Mouse (Mus musculus) liver, postnatal 0 days (tissue): ENCODE data around the gene Brpf3. TPM values are rescaled to one million over a fixed set of nuclear protein-coding genes. Genes with fewer than 3 reads are reported as not detected.
A peak's percentile ranks its signal among the peaks of the same experiment; 100 is the strongest.
"Not testable (repeated sequence)": the region's sequence is repeated elsewhere in the genome, so short reads cannot be mapped to it uniquely, and the experiment has no call there.

ENCODE experiments used
- ATAC-seq: fragments of 200-750 bp; cut with Nextera tagmentation; 2 replicates; pipeline ENCODE4 v1.8.0; 2017; ENCODE audit warnings: mild to moderate bottlenecking, moderate library complexity
- DNase-seq: peaks from one replicate; pipeline ENCODE4 v3.0.0-alpha.2; 2016
- H3K27ac ChIP-seq: fragments of 300-500 bp; sonication (generic); 2 replicates; pipeline ENCODE4 v1.5.1; 2014; ENCODE audit warnings: antibody characterized with exemption, moderate library complexity, mild to moderate bottlenecking, low read depth
- H3K27me3 ChIP-seq: fragments of 300-500 bp; sonication (generic); 2 replicates; pipeline ENCODE4 v1.6.1; 2014; ENCODE audit warnings: low read length, control low read depth, mixed read lengths; ENCODE audit not compliant: insufficient read depth
- H3K36me3 ChIP-seq: fragments of 300-500 bp; sonication (generic); replicated peaks from 2 replicates; pipeline ENCODE4 v1.6.1; 2014; ENCODE audit warnings: mild to moderate bottlenecking, control low read depth, low read length, moderate library complexity, mixed read lengths; ENCODE audit not compliant: insufficient read depth
- H3K4me1 ChIP-seq: fragments of 300-500 bp; sonication (generic); 2 replicates; pipeline ENCODE4 v1.6.1; 2014; ENCODE audit warnings: antibody characterized with exemption, mild to moderate bottlenecking, control low read depth; ENCODE audit not compliant: insufficient read depth
- H3K4me2 ChIP-seq: fragments of 300-500 bp; sonication (generic); 2 replicates; pipeline ENCODE4 v1.6.1; 2014; ENCODE audit warnings: low read depth, mild to moderate bottlenecking, low read length, moderate library complexity, mixed read lengths
- H3K4me3 ChIP-seq: fragments of 300-500 bp; sonication (generic); 2 replicates; pipeline ENCODE4 v1.5.1; 2014; ENCODE audit warnings: low read depth, low read length
- H3K9ac ChIP-seq: fragments of 300-500 bp; sonication (generic); replicated peaks from 2 replicates; pipeline ENCODE4 v1.6.1; 2014; ENCODE audit warnings: mild to moderate bottlenecking, moderate library complexity
- H3K9me3 ChIP-seq: fragments of 300-500 bp; sonication (generic); 2 replicates; pipeline ENCODE4 v1.6.1; 2016; ENCODE audit warnings: mild to moderate bottlenecking, control low read depth, low read length, mixed read lengths
- CTCF ChIP-seq: sonication (generic); IDR thresholded peaks from 2 replicates; pipeline ENCODE4 v1.5.1; 2016; ENCODE audit warnings: antibody characterized with exemption, low read depth
- EP300 ChIP-seq: IDR thresholded peaks from 2 replicates; pipeline ENCODE4 v1.6.1; 2016; ENCODE audit warnings: antibody characterized with exemption, low read depth, mild to moderate bottlenecking
- WGBS: fragments of 180-500 bp; shearing (Covaris S2); extraction: QIAGEN DNeasy Blood & Tissue Kit; methylation state at CpG from one replicate; pipeline ENCODE4 v1.1.7; 2014; ENCODE audit not compliant: insufficient replicate concordance; 5-methylcytosine and 5-hydroxymethylcytosine counted together
- polyA plus RNA-seq: library from polyadenylated mRNA; unstranded; fragments of >200 nt; fragmentation: Nextera tagmentation; extraction: Ambion mirVana; gene quantifications from 2 replicates; pipeline ENCODE4 v1.2.1, GENCODE M21; 2015

Gene Brpf3
- polyA plus RNA-seq, 1 experiment from 2014 or later, result 33.9 TPM

GRCm38 (mm10) chr17:28814529-28815097 lies 13.7 kb downstream of the Brpf3 start:
- ATAC-seq (no peak), DNase-seq (no peak)
- Histone ChIP-seq H3K4me1 (peaks cover 10% of the 10 kb centered on the region), H3K9ac (no peak overlapping the region), H3K4me2 (no peak overlapping the region), H3K4me3 (no peak overlapping the region), H3K27me3 (no peaks in the 10 kb centered on the region), H3K9me3 (no peaks in the 10 kb centered on the region), H3K36me3 (peaks cover 81% of the 10 kb centered on the region), H3K27ac (no peak overlapping the region)
- TF ChIP-seq EP300 (no peak), CTCF (no peak)
- 92% methylated on average over 18 of the region's 18 CpGs for WGBS

GRCm38 (mm10) chr17:28815384-28816004 lies 14.6 kb downstream of the Brpf3 start:
- no peaks in the 10 kb centered on the region for H3K27me3 ChIP-seq
- H3K4me1 ChIP-seq, result peaks cover 1% of the 10 kb centered on the region; the same call in 1 of the 2 replicates
- no peak overlapping the region for H3K4me2 ChIP-seq
- no peak overlapping the region for H3K9ac ChIP-seq
- no peak overlapping the region for H3K27ac ChIP-seq
- no peaks in the 10 kb centered on the region for H3K9me3 ChIP-seq
- DNase-seq (no peak), ATAC-seq (no peak)
- no peak for TF ChIP-seq EP300
- TF ChIP-seq CTCF, result no peak
- WGBS, result 73% methylated on average over 10 of the region's 10 CpGs
- H3K36me3 ChIP-seq, result peaks cover 79% of the 10 kb centered on the region
- H3K4me3 ChIP-seq, result no peak overlapping the region

DNA sequence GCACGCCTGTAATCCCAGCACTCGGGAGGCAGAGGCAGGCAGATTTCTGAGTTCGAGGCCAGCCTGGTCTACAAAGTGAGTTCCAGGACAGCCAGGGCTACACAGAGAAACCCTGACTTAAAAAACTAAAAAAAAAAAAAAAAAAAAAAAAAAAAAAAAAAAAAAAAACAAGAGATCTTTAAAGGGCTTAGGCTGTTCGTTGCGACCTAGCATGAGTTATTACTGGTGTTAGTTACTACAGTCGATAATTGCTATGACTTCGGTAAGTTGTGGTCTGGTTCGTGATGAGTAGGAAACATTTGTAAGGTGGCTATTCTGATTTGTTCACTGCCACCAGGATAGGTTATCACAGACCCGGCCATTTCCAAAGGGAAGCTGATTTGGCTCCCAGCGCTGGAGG lies 15.4 kb downstream of the Brpf3 start:
- H3K9ac ChIP-seq, H3K27ac ChIP-seq, H3K4me1 ChIP-seq, H3K4me3 ChIP-seq, ATAC-seq, H3K4me2 ChIP-seq, H3K27me3 ChIP-seq, DNase-seq, H3K9me3 ChIP-seq: not testable (repeated sequence)
- H3K36me3 ChIP-seq, result peaks cover 79% of the 10 kb centered on the region
- WGBS, result 88% methylated on average over 10 of the region's 10 CpGs

GRCm38 (mm10) chr17:28816875-28817811 lies 16.3 kb downstream of the Brpf3 start:
- Histone ChIP-seq H3K27ac (no peak overlapping the region), H3K27me3 (no peaks in the 10 kb centered on the region), H3K4me1 (no peaks in the 10 kb centered on the region), H3K4me3 (no peak overlapping the region), H3K9ac (no peak overlapping the region), H3K4me2 (no peak overlapping the region), H3K9me3 (no peaks in the 10 kb centered on the region), H3K36me3 (peaks cover 86% of the 10 kb centered on the region)
- no peak for TF ChIP-seq EP300
- no peak for TF ChIP-seq CTCF
- DNase-seq, result no peak
- ATAC-seq, result no peak
- 91% methylated on average over 25 of the region's 25 CpGs for WGBS

DNA sequence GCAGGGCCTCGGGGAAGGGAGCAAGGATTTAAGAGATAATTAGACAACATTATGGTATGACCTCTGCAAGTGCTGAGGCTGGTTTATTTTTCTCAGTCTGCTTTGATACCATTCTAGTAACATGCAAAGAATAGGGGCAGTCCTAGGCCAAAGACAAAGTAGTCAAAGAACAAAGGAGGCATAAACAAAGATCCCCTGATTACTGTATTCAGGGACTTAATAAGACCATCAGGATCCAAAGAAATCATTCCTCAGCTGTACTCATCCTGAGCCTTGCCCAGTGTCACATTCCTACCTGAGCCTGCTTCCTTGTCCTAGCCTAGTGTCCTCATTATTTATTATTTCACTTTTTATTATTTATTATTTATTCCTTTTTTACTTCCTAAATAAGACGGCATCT lies 19.3 kb downstream of the Brpf3 start:
- peaks cover 92% of the 10 kb centered on the region for H3K36me3 ChIP-seq
- H3K4me1 ChIP-seq, result peaks cover 18% of the 10 kb centered on the region; the same call in 1 of the 2 replicates

DNA sequence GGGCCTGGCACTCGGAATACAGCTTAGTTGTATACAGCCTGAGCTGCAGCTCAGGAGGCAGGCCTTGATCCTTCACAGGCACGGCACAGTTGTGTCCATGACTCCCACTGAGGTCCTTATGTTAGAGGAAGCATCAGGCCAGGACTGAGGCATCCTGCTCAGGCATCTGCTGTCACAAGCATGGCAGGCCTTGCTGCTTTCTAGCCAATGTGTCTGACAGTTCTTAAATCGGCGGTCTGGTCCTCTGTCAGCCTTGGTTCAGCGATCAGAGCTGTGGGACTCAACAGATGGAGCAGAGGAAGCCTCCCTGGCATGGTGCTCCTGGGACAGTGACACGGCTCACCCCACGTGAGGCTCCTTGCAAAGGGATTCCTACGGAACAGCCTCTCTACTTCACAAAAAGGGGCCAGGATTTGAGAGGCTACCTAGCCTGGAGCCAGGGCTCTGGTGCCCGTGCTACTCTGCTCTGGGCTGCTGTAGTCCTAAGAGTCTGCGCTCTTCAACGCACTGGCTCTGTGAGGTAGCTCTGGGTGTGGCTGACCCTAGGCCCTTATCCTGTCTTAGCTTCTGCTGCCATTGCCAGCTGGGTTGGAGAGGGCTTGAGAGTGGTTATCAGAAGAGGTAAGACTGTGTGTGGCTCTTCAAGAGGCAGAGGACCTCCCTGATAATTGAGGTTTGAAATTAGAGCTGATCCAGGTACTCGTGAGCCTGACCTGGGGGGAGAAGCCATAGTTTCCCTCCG lies 22.3 kb downstream of the Brpf3 start:
- Histone ChIP-seq H3K9ac (peak overlapping the region; percentile 73), H3K4me1 (peaks cover 28% of the 10 kb centered on the region)

More for the DNA sequence above, 19.3 kb downstream of the Brpf3 start:
- Histone ChIP-seq H3K9me3 (no peaks in the 10 kb centered on the region), H3K9ac (no peak overlapping the region), H3K4me3 (no peak overlapping the region), H3K4me2 (no peak overlapping the region), H3K27ac (no peak overlapping the region), H3K27me3 (no peaks in the 10 kb centered on the region)
- WGBS, result 82% methylated on average over 2 of the region's 2 CpGs
- TF ChIP-seq EP300 (no peak), CTCF (no peak)
- ATAC-seq (no peak), DNase-seq (no peak)

More for the DNA sequence above, 22.3 kb downstream of the Brpf3 start:
- ATAC-seq (peak; percentile 99), DNase-seq (peak; percentile 77)
- WGBS, result 69% methylated on average over 13 of the region's 13 CpGs
- H3K27me3 ChIP-seq, result no peaks in the 10 kb centered on the region
- TF ChIP-seq EP300 (peak; percentile 97), CTCF (no peak)
- peak overlapping the region; percentile 43 for H3K4me3 ChIP-seq
- peaks cover 94% of the 10 kb centered on the region for H3K36me3 ChIP-seq
- H3K27ac ChIP-seq, result peak overlapping the region; percentile 92
- H3K4me2 ChIP-seq, result peak overlapping the region; percentile 68
- no peaks in the 10 kb centered on the region for H3K9me3 ChIP-seq
